Mouse (Mus musculus): ENCODE results near the gene Pecam1. TPM values are rescaled to one million over a fixed set of nuclear protein-coding genes. Genes with fewer than 3 reads are reported as not detected.

The Pecam1 gene
- polyA plus RNA-seq, 1 experiment from 2014 or later: 0.05 TPM

GRCm38 (mm10) chr11:106701589-106701988 lies 48.8 kb downstream of the Pecam1 start:
- in situ Hi-C loops (cut with MboI; ENCODE audit: low pct_unique_long_range_greater_than_20kb): no loop called here
- no peak for DNase-seq (ENCODE audit: low read depth, low spot score)
- no peak for ATAC-seq
- no peaks in the 10 kb centered on the region for H3K27me3 ChIP-seq
- no peak for TF ChIP-seq CTCF (IDR thresholded peaks at IDR 0.05)
- CTCF ChIA-PET: no interaction called here
- POLR2A ChIA-PET: no interaction called here

DNA sequence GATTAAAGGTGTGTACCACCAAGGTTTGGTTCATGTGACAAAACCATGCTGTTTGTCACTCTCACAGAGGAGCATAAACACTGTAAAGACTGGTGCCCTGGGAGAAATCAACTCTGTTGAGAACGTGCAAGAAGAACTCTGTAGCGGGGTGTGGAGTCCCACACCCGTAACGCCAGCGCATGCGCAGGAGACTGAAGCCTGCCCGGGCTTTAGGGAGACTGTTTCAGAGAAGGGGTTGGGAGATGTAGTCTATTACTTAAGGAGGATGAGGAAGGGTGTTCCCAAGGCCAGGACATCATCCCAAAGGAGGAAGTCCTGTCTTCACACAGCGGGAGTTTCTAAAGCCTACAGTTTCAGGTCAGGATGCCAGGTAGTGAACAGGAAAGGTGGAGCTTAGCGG lies 51.3 kb downstream of the Pecam1 start:
- in situ Hi-C loops (cut with MboI; ENCODE audit: low pct_unique_long_range_greater_than_20kb): no loop called here

DNA sequence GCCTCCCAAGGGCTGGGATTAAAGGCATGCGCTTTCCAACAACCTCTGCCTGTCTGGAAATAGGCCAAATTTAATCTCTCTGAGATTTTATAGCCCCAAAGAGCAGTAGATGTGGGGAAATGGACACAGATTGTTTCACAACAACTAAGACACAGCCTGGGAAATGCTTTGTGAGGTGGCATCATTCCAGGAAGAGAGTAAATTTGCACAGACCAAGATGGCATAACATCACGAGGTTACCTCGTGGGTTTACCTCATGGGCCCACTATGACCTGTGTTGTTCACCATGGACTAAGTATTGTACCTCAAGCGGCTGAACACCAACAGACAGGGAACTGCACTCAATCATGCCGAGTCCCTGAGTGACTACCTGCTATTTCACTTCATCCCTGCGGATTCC lies 52.1 kb downstream of the Pecam1 start:
- no peaks in the 10 kb centered on the region for H3K27me3 ChIP-seq
- CTCF ChIA-PET: no interaction called here
- ATAC-seq (no peak), DNase-seq (ENCODE audit: low read depth, low spot score) (no peak)
- TF ChIP-seq CTCF (IDR thresholded peaks at IDR 0.05): no peak
- in situ Hi-C loops (cut with MboI; ENCODE audit: low pct_unique_long_range_greater_than_20kb): no loop called here
- POLR2A ChIA-PET: no interaction called here

More for the DNA sequence above, 51.3 kb downstream of the Pecam1 start:
- ChIA-PET POLR2A (no interaction called here), CTCF (no interaction called here)
- ATAC-seq: no peak
- no peaks in the 10 kb centered on the region for H3K27me3 ChIP-seq
- no peak for TF ChIP-seq CTCF (IDR thresholded peaks at IDR 0.05)
- DNase-seq (ENCODE audit: low read depth, low spot score): no peak

DNA sequence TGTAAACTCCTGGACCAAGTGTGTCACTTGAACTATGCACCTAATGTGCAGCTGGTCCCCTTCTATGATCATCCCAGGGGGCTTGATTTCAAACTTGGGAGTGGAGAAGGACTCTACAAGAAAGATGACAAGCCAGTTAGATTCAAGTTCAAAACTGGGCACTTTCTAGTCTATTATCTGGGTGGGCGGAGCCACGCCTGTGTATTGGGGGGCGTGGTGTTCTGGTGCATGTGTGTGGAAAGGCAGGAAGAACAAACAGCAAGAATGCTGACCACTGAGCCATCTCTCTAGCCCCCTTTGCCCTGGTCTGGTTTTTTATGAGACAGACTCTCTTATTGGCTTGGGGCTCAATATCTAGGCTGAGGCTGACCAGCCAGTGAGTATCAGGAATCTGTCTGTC lies 54.5 kb downstream of the Pecam1 start:
- ChIA-PET POLR2A (no interaction called here), CTCF (no interaction called here)
- no peaks in the 10 kb centered on the region for H3K27me3 ChIP-seq
- in situ Hi-C loops (cut with MboI; ENCODE audit: low pct_unique_long_range_greater_than_20kb): no loop called here
- TF ChIP-seq CTCF (IDR thresholded peaks at IDR 0.05): no peak
- DNase-seq (ENCODE audit: low read depth, low spot score): no peak
- ATAC-seq: no peak

DNA sequence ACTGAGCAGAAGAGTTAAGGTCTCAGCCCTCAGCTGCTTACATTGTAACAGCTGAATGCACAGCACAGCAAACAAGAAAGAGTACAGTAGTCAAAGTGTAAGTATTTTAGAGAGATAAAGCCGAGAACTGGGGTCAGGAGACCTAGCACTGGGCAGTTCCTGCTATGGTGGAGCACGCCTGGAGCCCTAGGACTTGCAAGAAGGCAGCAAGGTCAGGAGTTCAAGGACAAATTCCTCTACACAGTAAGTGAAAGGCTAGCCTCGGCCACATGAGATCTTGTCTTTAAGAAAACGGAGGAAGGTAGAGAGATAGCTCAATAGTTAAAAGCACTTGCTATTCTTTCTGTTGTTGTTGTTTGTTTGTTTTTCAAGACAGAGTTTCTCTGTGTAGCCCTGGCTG lies 57.5 kb downstream of the Pecam1 start:
- ChIA-PET CTCF (interaction anchor here (0.7 to 0.8 kb wide), 2 partner anchors 8 to 49 kb away, joined by 3 read pairs; no protein-coding TSS in a partner anchor), POLR2A (no interaction called here)
- no peak for ATAC-seq
- in situ Hi-C loops (cut with MboI; ENCODE audit: low pct_unique_long_range_greater_than_20kb): no loop called here
- H3K27me3 ChIP-seq: no peaks in the 10 kb centered on the region
- no peak for TF ChIP-seq CTCF (IDR thresholded peaks at IDR 0.05)
- DNase-seq (ENCODE audit: low read depth, low spot score): no peak

DNA sequence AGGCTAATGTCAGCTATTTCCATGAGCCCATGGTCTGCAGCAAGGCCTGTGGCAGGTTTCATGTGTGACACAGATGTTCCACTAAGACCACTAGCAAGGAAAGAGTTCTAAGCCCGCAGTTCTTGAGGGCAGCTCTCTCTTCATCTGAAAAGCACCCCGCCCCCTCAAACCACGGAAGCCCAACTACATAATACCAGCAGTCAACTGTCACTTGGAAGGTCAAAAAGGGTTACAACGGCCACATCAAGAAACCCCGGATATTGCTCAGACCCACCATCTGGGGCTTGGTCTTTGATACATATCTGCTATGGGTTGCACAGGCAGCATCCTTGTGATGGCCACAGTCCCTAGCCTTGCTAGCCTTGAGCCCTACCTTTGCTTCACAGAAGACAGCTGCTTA lies 62.1 kb downstream of the Pecam1 start:
- no peak for ATAC-seq
- H3K27me3 ChIP-seq: no peaks in the 10 kb centered on the region
- no peak for DNase-seq (ENCODE audit: low read depth, low spot score)
- POLR2A ChIA-PET: no interaction called here
- in situ Hi-C loops (cut with MboI; ENCODE audit: low pct_unique_long_range_greater_than_20kb): no loop called here
- CTCF ChIA-PET: no interaction called here
- TF ChIP-seq CTCF (IDR thresholded peaks at IDR 0.05): no peak

DNA sequence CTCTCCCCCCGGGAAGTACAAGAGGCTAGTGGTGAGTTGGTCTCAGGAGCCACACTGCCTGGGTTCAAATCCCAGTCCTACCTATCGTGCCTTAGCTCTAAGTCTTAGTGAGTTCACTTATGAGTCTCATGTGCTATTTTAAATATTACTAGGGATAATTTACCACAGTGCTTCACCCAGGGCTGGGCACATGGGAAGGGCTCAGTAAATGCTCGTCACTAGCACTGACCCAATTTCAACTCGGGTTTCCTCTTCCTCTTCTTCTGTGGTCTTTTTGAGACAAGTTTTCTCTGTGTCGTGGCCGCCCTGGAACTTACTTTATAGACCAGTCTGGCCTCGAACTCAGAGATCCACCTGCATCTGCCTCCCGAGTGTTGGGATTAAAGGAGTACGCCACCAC lies 63.1 kb downstream of the Pecam1 start:
- in situ Hi-C loops (cut with MboI; ENCODE audit: low pct_unique_long_range_greater_than_20kb): no loop called here
- POLR2A ChIA-PET: no interaction called here

GRCm38 (mm10) chr11:106684027-106684426 lies 66.4 kb downstream of the Pecam1 start:
- in situ Hi-C loops (cut with MboI; ENCODE audit: low pct_unique_long_range_greater_than_20kb): no loop called here
- ATAC-seq: no peak
- ChIA-PET CTCF (interaction anchor here (1.1 to 1.3 kb wide), 2 partner anchors 9 to 21 kb away, joined by 3 read pairs; no protein-coding TSS in a partner anchor), POLR2A (no interaction called here)
- no peak for TF ChIP-seq CTCF (IDR thresholded peaks at IDR 0.05)
- H3K27me3 ChIP-seq: no peaks in the 10 kb centered on the region
- no peak for DNase-seq (ENCODE audit: low read depth, low spot score)

More for the DNA sequence above, 63.1 kb downstream of the Pecam1 start:
- H3K27me3 ChIP-seq: no peaks in the 10 kb centered on the region
- ATAC-seq: no peak
- CTCF ChIA-PET: no interaction called here
- DNase-seq (ENCODE audit: low read depth, low spot score): no peak
- TF ChIP-seq CTCF (IDR thresholded peaks at IDR 0.05): no peak

DNA sequence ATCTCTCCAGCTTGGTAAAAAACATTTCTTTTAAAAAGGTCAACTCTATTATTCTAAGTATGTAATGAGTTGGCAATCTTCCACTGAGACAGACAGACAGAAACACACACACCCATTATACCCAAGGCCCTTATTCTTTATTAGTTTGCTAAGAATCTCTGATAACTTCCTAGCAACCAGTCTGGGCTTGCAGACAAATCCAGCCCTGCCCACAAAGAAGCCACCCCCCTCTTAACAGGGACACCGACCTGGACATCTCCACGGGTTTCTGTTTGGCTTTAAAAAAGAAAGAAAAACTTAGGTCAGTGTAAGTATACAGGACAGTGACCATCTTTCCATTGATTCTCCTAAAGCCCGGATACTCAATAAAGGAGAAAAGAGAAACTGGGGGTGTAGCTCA lies 67.1 kb downstream of the Pecam1 start:
- ChIA-PET CTCF (no interaction called here), POLR2A (no interaction called here)
- no peaks in the 10 kb centered on the region for H3K27me3 ChIP-seq
- in situ Hi-C loops (cut with MboI; ENCODE audit: low pct_unique_long_range_greater_than_20kb): no loop called here
- no peak for TF ChIP-seq CTCF (IDR thresholded peaks at IDR 0.05)
- no peak for DNase-seq (ENCODE audit: low read depth, low spot score)
- ATAC-seq: no peak

DNA sequence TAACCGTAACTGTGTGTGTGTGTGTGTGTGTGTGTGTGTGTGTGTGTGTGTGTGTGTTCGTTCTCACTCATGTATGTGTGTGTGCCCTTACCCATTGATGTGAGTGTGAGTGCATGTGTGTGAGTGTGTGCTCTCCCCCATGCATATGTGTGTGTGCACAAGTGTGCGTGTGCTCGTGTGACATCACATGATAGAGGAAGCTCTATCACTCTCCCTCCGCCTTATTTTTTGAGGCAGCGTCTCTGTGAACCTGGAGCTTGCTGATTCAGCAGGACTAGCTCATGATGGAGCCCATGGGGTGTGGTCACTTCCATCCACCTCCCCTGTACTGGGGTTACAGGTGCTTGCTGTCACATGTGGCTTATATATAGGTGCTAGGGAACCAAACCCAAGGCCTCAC lies 69.3 kb downstream of the Pecam1 start:
- no peak for DNase-seq (ENCODE audit: low read depth, low spot score)
- no peak for ATAC-seq
- ChIA-PET CTCF (no interaction called here), POLR2A (no interaction called here)
- TF ChIP-seq CTCF (IDR thresholded peaks at IDR 0.05): no peak
- no peaks in the 10 kb centered on the region for H3K27me3 ChIP-seq
- in situ Hi-C loops (cut with MboI; ENCODE audit: low pct_unique_long_range_greater_than_20kb): no loop called here

DNA sequence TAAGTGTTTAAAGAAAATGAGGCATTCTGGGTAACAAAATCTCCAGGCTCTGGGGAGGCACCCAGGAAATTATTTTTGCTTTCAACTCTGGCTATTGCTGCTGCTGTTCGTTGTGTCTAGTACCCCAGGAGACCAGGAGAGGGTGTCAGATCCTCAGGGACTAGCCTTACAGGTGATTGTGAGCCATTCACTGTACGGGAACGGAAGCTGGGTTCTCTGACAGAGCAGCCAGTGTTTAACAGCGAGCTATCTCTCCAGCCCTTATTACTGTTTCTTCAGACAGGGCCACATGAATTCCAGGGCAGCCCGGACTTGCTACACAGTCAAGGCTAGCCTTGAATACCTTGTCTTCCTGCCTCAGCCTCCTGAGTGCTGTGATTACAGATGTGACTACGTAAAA lies 70.6 kb downstream of the Pecam1 start:
- DNase-seq (ENCODE audit: low read depth, low spot score) (no peak), ATAC-seq (no peak)

DNA sequence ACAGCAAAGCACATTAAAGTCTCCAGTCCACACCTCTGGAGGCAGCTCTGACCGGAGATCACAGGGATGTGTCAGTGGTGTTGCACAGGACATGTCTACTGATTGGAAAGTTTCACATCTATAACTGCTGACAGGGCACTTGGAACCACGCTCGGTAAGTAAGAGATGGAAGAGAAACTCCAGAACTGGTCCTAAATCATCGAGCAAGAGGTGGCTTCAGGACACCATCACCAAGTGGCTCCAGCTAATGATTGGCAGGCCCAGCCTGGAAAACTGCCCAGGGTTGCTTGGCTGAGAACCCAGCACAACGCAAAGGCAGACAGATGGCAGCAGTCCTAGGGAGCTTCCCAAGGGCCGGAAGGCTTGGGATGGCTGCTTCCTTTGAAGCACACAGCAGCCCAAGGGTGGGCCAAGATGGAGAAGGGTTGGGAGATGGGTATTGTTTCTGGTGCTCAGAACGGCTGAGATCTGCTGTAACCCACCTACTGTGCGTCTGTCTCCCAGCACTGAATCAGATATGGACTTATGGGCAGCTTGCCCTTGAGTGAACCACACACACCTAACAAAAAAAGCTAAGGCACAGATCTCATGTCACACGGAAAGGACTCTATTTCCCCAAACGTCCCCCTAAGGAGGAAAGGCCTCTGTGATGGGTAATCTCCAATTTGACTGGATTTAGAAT lies 72.4 kb downstream of the Pecam1 start:
- ChIA-PET POLR2A (no interaction called here), CTCF (interaction anchor here (1.3 kb wide), 1 partner anchor 12 kb away, joined by 3 read pairs; no protein-coding TSS in a partner anchor)
- TF ChIP-seq CTCF (IDR thresholded peaks at IDR 0.05): no peak
- ATAC-seq (no peak), DNase-seq (ENCODE audit: low read depth, low spot score) (no peak)
- in situ Hi-C loops (cut with MboI; ENCODE audit: low pct_unique_long_range_greater_than_20kb): no loop called here
- H3K27me3 ChIP-seq: no peaks in the 10 kb centered on the region

More for the DNA sequence above, 70.6 kb downstream of the Pecam1 start:
- no peaks in the 10 kb centered on the region for H3K27me3 ChIP-seq
- ChIA-PET POLR2A (no interaction called here), CTCF (interaction anchor here (0.6 to 1.5 kb wide), 4 partner anchors 10 to 63 kb away, joined by 3 to 4 read pairs (median 3); no protein-coding TSS in a partner anchor)
- in situ Hi-C loops (cut with MboI; ENCODE audit: low pct_unique_long_range_greater_than_20kb): no loop called here
- TF ChIP-seq CTCF (IDR thresholded peaks at IDR 0.05): no peak

All from Patski (cell line).